Mouse (Mus musculus) cerebellum, postnatal 4 days (tissue): ENCODE measurements at regions not wholly inside any gene's neighbourhood (a gene's known extent, or its start where the extent isn't known, plus 50 kb on each side); places are given as distances from the start of the nearest gene placed in this dataset.

Experiments used
- DNase-seq, 2 experiments: peaks; one replicate each; pipeline ENCODE4 v3.0.0; 2022; ENCODE audit warnings: low spot score in 2 of 2, mixed read lengths in 1 of 2

- DNase-seq = no peak
Observed at GRCm38 (mm10) chr14:48942882-48943281, 123.0 kb upstream of the Ap5m1 start.

- peak; percentile 59 to 91 for DNase-seq
Observed at GRCm38 (mm10) chr14:48930886-48931285, 135.0 kb upstream of the Ap5m1 start.

- no peak for DNase-seq
Observed at GRCm38 (mm10) chr14:48925870-48926269, 140.0 kb upstream of the Ap5m1 start.

- peak; percentile 32 to 73 for DNase-seq
Observed at GRCm38 (mm10) chr14:48909420-48909819, 156.5 kb upstream of the Ap5m1 start.

GRCm38 (mm10) chr14:48907991-48908698 lies 157.8 kb upstream of the Ap5m1 start:
- DNase-seq = no peak

GRCm38 (mm10) chr14:48907403-48907973 lies 158.4 kb upstream of the Ap5m1 start:
- peak in 1 of 2 experiments; percentile 79 for DNase-seq

- no peak for DNase-seq
Observed at GRCm38 (mm10) chr14:48906956-48907355, 158.9 kb upstream of the Ap5m1 start.

- DNase-seq = no peak
Observed at GRCm38 (mm10) chr14:48904576-48904975, 161.3 kb upstream of the Ap5m1 start.

- peak in 1 of 2 experiments; percentile 54 for DNase-seq
Observed at GRCm38 (mm10) chr14:48903526-48903925, 162.4 kb upstream of the Ap5m1 start.

- no peak for DNase-seq
Observed at GRCm38 (mm10) chr14:48900201-48900600, 165.7 kb upstream of the Ap5m1 start.

GRCm38 (mm10) chr14:48897140-48897539 lies 168.8 kb upstream of the Ap5m1 start:
- no peak for DNase-seq

- DNase-seq = no peak
Observed at GRCm38 (mm10) chr14:48896235-48896634, 169.7 kb upstream of the Ap5m1 start.

GRCm38 (mm10) chr14:48891216-48891615 lies 174.7 kb upstream of the Ap5m1 start:
- DNase-seq = no peak

GRCm38 (mm10) chr14:48888954-48889353 lies 176.9 kb upstream of the Ap5m1 start:
- DNase-seq = peak in 1 of 2 experiments; percentile 67

- DNase-seq = no peak
Observed at GRCm38 (mm10) chr14:48880041-48880440, 185.9 kb upstream of the Ap5m1 start.

- DNase-seq = no peak
Observed at GRCm38 (mm10) chr14:48877998-48878657, 187.8 kb upstream of the Ap5m1 start.

GRCm38 (mm10) chr14:48871313-48871712 lies 194.6 kb upstream of the Ap5m1 start:
- no peak for DNase-seq

- no peak for DNase-seq
Observed at GRCm38 (mm10) chr14:48869956-48870355, 195.9 kb upstream of the Ap5m1 start.

- DNase-seq = no peak
Observed at GRCm38 (mm10) chr14:48855453-48855852, 181.8 kb upstream of the Otx2 start.

- DNase-seq = no peak
Observed at GRCm38 (mm10) chr14:48854188-48854924, 180.7 kb upstream of the Otx2 start.

- DNase-seq = no peak
Observed at GRCm38 (mm10) chr14:48853479-48854187, 180.0 kb upstream of the Otx2 start.

- DNase-seq = no peak
Observed at GRCm38 (mm10) chr14:48852787-48853186, 179.2 kb upstream of the Otx2 start.
